Mouse (Mus musculus) limb, embryonic 15.5 days (tissue): ENCODE data around the gene Strn3. TPM values are rescaled to one million over a fixed set of nuclear protein-coding genes. Genes with fewer than 3 reads are reported as not detected.
A peak's percentile ranks its signal among the peaks of the same experiment; 100 is the strongest.

Source experiments
- ATAC-seq: fragments of 200-750 bp; cut with Nextera tagmentation; 2 replicates; pipeline ENCODE4 v1.8.0; 2017; ENCODE audit warnings: low read depth, moderate TSS enrichment; ENCODE audit not compliant: insufficient number of reproducible peaks, low FRiP score, low TSS enrichment
- H3K27ac ChIP-seq: fragments of 300-500 bp; sonication (generic); 2 replicates; pipeline ENCODE4 v1.5.1; 2015; ENCODE audit warnings: moderate library complexity, mild to moderate bottlenecking, inconsistent platforms
- H3K27me3 ChIP-seq: fragments of 300-500 bp; sonication (generic); 2 replicates; pipeline ENCODE4 v1.6.1; 2015; ENCODE audit warnings: inconsistent platforms
- H3K36me3 ChIP-seq: fragments of 300-500 bp; sonication (generic); 2 replicates; pipeline ENCODE4 v1.6.1; 2015; ENCODE audit warnings: inconsistent platforms
- H3K4me1 ChIP-seq: fragments of 300-500 bp; sonication (generic); 2 replicates; pipeline ENCODE4 v1.6.1; 2015; ENCODE audit warnings: inconsistent platforms
- H3K4me2 ChIP-seq: fragments of 300-500 bp; sonication (generic); 2 replicates; pipeline ENCODE4 v1.6.1; 2015; ENCODE audit warnings: mild to moderate bottlenecking, inconsistent platforms
- H3K4me3 ChIP-seq: fragments of 300-500 bp; sonication (generic); 2 replicates; pipeline ENCODE4 v1.5.1; 2015; ENCODE audit warnings: mild to moderate bottlenecking, inconsistent platforms
- H3K9ac ChIP-seq: fragments of 300-500 bp; sonication (generic); 2 replicates; pipeline ENCODE4 v1.6.1; 2015; ENCODE audit warnings: inconsistent platforms
- H3K9me3 ChIP-seq: fragments of 300-500 bp; sonication (generic); 2 replicates; pipeline ENCODE4 v1.6.1; 2016; ENCODE audit warnings: inconsistent platforms
- WGBS: fragments of 180-500 bp; shearing (Covaris S2); methylation state at CpG from one replicate; pipeline ENCODE4 v1.1.7; 2015; 5-methylcytosine and 5-hydroxymethylcytosine counted together
- polyA plus RNA-seq: library from polyadenylated mRNA; unstranded; fragments of >200 nt; fragmentation: Nextera tagmentation; extraction: Ambion mirVana; gene quantifications from 2 replicates; pipeline ENCODE4 v1.2.1, GENCODE M21; 2015

The Strn3 gene
- polyA plus RNA-seq, 1 experiment from 2014 or later = 47.1 TPM

GRCm38 (mm10) chr12:51641871-51642270 lies 49.8 kb downstream of the Strn3 start:
- no peak overlapping the region for H3K4me2 ChIP-seq
- H3K4me1 ChIP-seq = no peaks in the 10 kb centered on the region
- H3K27me3 ChIP-seq = no peaks in the 10 kb centered on the region
- 62% methylated on average over 6 of the region's 6 CpGs for WGBS
- no peaks in the 10 kb centered on the region for H3K9me3 ChIP-seq
- peaks cover 9% of the 10 kb centered on the region; the same call in 1 of the 2 replicates for H3K36me3 ChIP-seq
- no peak for ATAC-seq
- H3K27ac ChIP-seq = no peak overlapping the region
- no peak overlapping the region for H3K4me3 ChIP-seq
- H3K9ac ChIP-seq = no peak overlapping the region

- H3K4me1 ChIP-seq = no peaks in the 10 kb centered on the region
- no peak overlapping the region for H3K4me2 ChIP-seq
- H3K36me3 ChIP-seq = peaks cover 7% of the 10 kb centered on the region; the same call in 1 of the 2 replicates
- H3K27ac ChIP-seq = no peak overlapping the region
- H3K9me3 ChIP-seq = no peaks in the 10 kb centered on the region
- ATAC-seq = no peak
- H3K4me3 ChIP-seq = no peak overlapping the region
- 65% methylated on average over 2 of the region's 2 CpGs for WGBS
- no peak overlapping the region for H3K9ac ChIP-seq
- no peaks in the 10 kb centered on the region for H3K27me3 ChIP-seq
Observed at GRCm38 (mm10) chr12:51636689-51637470, 54.8 kb downstream of the Strn3 start.

- no peak overlapping the region for H3K27ac ChIP-seq
- H3K9me3 ChIP-seq = no peaks in the 10 kb centered on the region
- no peak overlapping the region for H3K4me3 ChIP-seq
- peaks cover 6% of the 10 kb centered on the region; the same call in 1 of the 2 replicates for H3K36me3 ChIP-seq
- no peaks in the 10 kb centered on the region for H3K27me3 ChIP-seq
- 74% methylated on average over 2 of the region's 2 CpGs for WGBS
- H3K4me2 ChIP-seq = no peak overlapping the region
- no peak for ATAC-seq
- no peak overlapping the region for H3K9ac ChIP-seq
- H3K4me1 ChIP-seq = no peaks in the 10 kb centered on the region
Observed at GRCm38 (mm10) chr12:51636260-51636659, 55.4 kb downstream of the Strn3 start.

GRCm38 (mm10) chr12:51633481-51633880 lies 58.2 kb downstream of the Strn3 start:
- no peak overlapping the region for H3K9ac ChIP-seq
- WGBS = 59% methylated on average over 4 of the region's 4 CpGs
- H3K4me1 ChIP-seq = no peaks in the 10 kb centered on the region
- no peak overlapping the region for H3K4me2 ChIP-seq
- no peak for ATAC-seq
- no peaks in the 10 kb centered on the region for H3K9me3 ChIP-seq
- no peaks in the 10 kb centered on the region for H3K27me3 ChIP-seq
- H3K27ac ChIP-seq = no peak overlapping the region
- no peak overlapping the region for H3K4me3 ChIP-seq
- H3K36me3 ChIP-seq = peaks cover 4% of the 10 kb centered on the region; the same call in 1 of the 2 replicates

- Histone ChIP-seq H3K4me3 (no peak overlapping the region), H3K9ac (no peak overlapping the region), H3K4me2 (no peak overlapping the region), H3K27ac (no peak overlapping the region), H3K27me3 (no peaks in the 10 kb centered on the region), H3K36me3 (peaks cover 11% of the 10 kb centered on the region; the same call in 1 of the 2 replicates), H3K4me1 (no peaks in the 10 kb centered on the region), H3K9me3 (no peaks in the 10 kb centered on the region)
- no peak for ATAC-seq
Observed at GRCm38 (mm10) chr12:51623366-51623694, 68.4 kb downstream of the Strn3 start.

GRCm38 (mm10) chr12:51622670-51623365 lies 68.9 kb downstream of the Strn3 start:
- ATAC-seq = no peak
- Histone ChIP-seq H3K9ac (no peak overlapping the region), H3K9me3 (no peaks in the 10 kb centered on the region), H3K36me3 (peaks cover 11% of the 10 kb centered on the region; the same call in 1 of the 2 replicates), H3K27me3 (no peaks in the 10 kb centered on the region), H3K4me2 (no peak overlapping the region), H3K27ac (no peak overlapping the region), H3K4me3 (no peak overlapping the region), H3K4me1 (no peaks in the 10 kb centered on the region)
- WGBS = 61% methylated on average over 5 of the region's 5 CpGs

- no peaks in the 10 kb centered on the region for H3K27me3 ChIP-seq
- H3K4me2 ChIP-seq = no peak overlapping the region
- H3K4me3 ChIP-seq = no peak overlapping the region
- ATAC-seq = no peak
- H3K9me3 ChIP-seq = no peaks in the 10 kb centered on the region
- H3K4me1 ChIP-seq = no peaks in the 10 kb centered on the region
- H3K9ac ChIP-seq = no peak overlapping the region
- 90% methylated on average over 5 of the region's 5 CpGs for WGBS
- H3K27ac ChIP-seq = no peak overlapping the region
- H3K36me3 ChIP-seq = peaks cover 21% of the 10 kb centered on the region
Observed at GRCm38 (mm10) chr12:51621161-51621560, 70.5 kb downstream of the Strn3 start.

- peaks cover 26% of the 10 kb centered on the region for H3K36me3 ChIP-seq
- no peaks in the 10 kb centered on the region for H3K4me1 ChIP-seq
Observed at GRCm38 (mm10) chr12:51620572-51620971, 71.1 kb downstream of the Strn3 start.

GRCm38 (mm10) chr12:51612361-51612760 lies 79.3 kb downstream of the Strn3 start:
- ATAC-seq = no peak
- WGBS = 85% methylated on average over 5 of the region's 5 CpGs
- Histone ChIP-seq H3K36me3 (peaks cover 54% of the 10 kb centered on the region), H3K4me1 (no peaks in the 10 kb centered on the region), H3K9ac (no peak overlapping the region), H3K27ac (no peak overlapping the region), H3K4me2 (no peak overlapping the region), H3K27me3 (no peaks in the 10 kb centered on the region), H3K9me3 (no peaks in the 10 kb centered on the region), H3K4me3 (no peak overlapping the region)

More at GRCm38 (mm10) chr12:51620572-51620971, 71.1 kb downstream of the Strn3 start:
- Histone ChIP-seq H3K4me3 (no peak overlapping the region), H3K9ac (no peak overlapping the region), H3K27me3 (no peaks in the 10 kb centered on the region), H3K9me3 (no peaks in the 10 kb centered on the region), H3K27ac (no peak overlapping the region), H3K4me2 (no peak overlapping the region)
- no peak for ATAC-seq

- no peaks in the 10 kb centered on the region for H3K9me3 ChIP-seq
- no peak overlapping the region for H3K4me3 ChIP-seq
- WGBS = 82% methylated on average over 4 of the region's 4 CpGs
- H3K27ac ChIP-seq = no peak overlapping the region
- ATAC-seq = no peak
- no peaks in the 10 kb centered on the region for H3K4me1 ChIP-seq
- peaks cover 16% of the 10 kb centered on the region for H3K36me3 ChIP-seq
- H3K27me3 ChIP-seq = no peaks in the 10 kb centered on the region
- no peak overlapping the region for H3K4me2 ChIP-seq
- no peak overlapping the region for H3K9ac ChIP-seq
Observed at GRCm38 (mm10) chr12:51606138-51606537, 85.6 kb downstream of the Strn3 start.

- H3K27me3 ChIP-seq = no peaks in the 10 kb centered on the region
- 0 out of 2 replicates have a peak, but pooled peaks cover 3% of the 10 kb centered on the region for H3K36me3 ChIP-seq
- WGBS = 94% methylated on average over 10 of the region's 10 CpGs
- no peaks in the 10 kb centered on the region for H3K4me1 ChIP-seq
- H3K4me2 ChIP-seq = no peak overlapping the region
- H3K27ac ChIP-seq = no peak overlapping the region
- no peak overlapping the region for H3K4me3 ChIP-seq
- ATAC-seq = no peak
- H3K9ac ChIP-seq = no peak overlapping the region
- H3K9me3 ChIP-seq = no peaks in the 10 kb centered on the region
Observed at GRCm38 (mm10) chr12:51603306-51603705, 88.4 kb downstream of the Strn3 start.

GRCm38 (mm10) chr12:51594030-51594470 lies 97.6 kb downstream of the Strn3 start:
- peak overlapping the region; percentile 59 for H3K4me3 ChIP-seq
- peak overlapping the region; percentile 100 for H3K4me2 ChIP-seq
- 1% methylated on average over 18 of the region's 18 CpGs for WGBS
- peaks cover 17% of the 10 kb centered on the region for H3K4me1 ChIP-seq
- H3K27ac ChIP-seq = no peak overlapping the region
- no peaks in the 10 kb centered on the region for H3K36me3 ChIP-seq
- H3K27me3 ChIP-seq = peaks cover 50% of the 10 kb centered on the region
- ATAC-seq = no peak
- H3K9me3 ChIP-seq = no peaks in the 10 kb centered on the region
- peak overlapping the region; percentile 21; the same call in 1 of the 2 replicates for H3K9ac ChIP-seq
